Mouse (Mus musculus) right cerebral cortex, postnatal 14 days (tissue): ENCODE measurements around the gene Ssxb9.
"Not testable (repeated sequence)": the region's sequence is repeated elsewhere in the genome, so short reads cannot be mapped to it uniquely, and the experiment has no call there.

Source experiments
- DNase-seq: peaks from one replicate; pipeline ENCODE4 v3.0.0; 2022

Ssxb9 gene

DNA sequence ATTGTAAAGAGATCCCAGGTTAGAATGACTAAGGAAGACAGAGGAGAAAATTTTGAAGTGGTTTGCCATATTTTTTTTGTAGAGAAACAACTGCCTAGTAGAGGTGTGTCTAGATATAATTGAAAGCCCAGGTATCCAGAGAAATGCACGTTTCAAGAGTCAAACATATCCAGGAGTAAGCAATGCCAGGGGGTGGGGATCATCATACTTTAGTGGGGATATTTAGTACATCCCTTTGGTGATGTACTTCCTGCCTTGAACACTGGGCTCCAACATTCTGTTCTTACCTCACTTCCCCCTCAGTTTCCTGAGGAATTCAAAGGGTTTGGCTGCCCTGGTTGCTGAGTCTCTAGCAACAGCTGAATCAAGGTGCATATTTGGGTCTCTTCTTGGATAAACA lies at the start of gene Ssxb9:
Gene Ssxb9 (plus strand): TSS at position 301 of the 400 bp plus-strand sequence.
- not testable (repeated sequence) for DNase-seq

DNA sequence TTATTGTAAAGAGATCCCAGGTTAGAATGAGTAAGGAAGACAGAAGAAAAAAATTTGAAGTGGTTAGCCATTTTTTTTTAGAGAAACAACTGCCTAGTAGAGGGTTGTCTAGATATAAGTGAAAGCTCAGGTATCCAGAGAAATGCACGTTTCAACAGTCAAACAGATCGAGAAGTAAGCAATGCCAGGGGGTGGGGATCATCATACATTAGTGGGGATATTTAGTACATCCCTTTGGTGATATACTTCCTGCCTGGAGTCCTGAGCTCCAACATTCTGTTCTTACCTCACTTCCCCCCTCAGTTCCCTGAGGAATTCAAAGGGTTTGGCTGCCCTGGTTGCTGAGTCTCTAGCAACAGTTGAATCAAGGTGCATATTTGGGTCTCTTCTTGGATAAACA lies 39.7 kb upstream of the Ssxb9 start, which contains the start of gene Ssxb10:
Gene Ssxb10 (plus strand): TSS at position 301 of the 400 bp plus-strand sequence.
- no peak for DNase-seq

DNA sequence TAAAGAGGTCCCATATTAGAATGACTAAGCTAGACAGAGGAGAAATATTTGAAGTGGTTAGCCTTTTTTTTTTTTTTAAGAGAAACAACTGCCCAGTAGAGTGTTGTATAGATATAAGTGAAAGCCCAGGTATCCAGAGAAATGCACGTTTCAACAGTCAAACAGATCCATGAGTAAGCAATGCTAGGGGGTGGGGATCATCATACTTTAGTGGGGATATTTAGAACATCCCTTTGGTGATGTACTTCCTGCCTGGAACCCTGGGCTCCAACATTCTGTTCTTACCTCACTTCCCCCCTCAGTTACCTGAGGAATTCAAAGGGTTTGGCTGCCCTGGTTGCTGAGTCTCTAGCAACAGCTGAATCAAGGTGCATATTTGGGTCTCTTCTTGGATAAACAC lies 46.2 kb downstream of the Ssxb9 start, which contains the start of gene Ssxb1:
Gene Ssxb1 (plus strand): TSS at position 301 of the 400 bp plus-strand sequence.
- DNase-seq, result not testable (repeated sequence)
